Mouse (Mus musculus): Measurements from ENCODE around the gene Krtap19-2.
A peak's percentile ranks its signal among the peaks of the same experiment; 100 is the strongest.

The Krtap19-2 gene

DNA sequence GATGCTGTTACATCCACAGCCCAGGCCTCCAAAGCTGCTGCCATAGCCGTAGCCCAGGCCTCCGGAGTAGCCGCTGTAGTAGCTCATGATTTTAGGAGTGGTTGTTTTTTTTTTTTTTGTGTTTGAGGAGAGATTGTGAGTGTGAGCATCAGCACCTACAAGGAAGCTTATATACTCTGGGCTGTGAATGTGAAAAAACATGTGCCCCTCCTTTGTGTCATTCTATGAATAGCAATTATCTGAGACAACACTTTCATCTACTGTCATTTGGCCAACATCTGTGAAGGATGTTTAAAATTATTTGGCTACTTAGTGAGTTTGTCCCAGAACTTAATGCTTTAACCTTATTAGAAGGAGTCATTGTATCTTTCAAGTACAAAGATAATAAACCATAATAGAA lies at the start of gene Krtap19-2:
Krtap19-2 (minus strand) TSS at position 101 of the 400 bp plus-strand sequence.
- DNase-seq (ENCODE audit: low spot score in 2 of 2), result no peak

DNA sequence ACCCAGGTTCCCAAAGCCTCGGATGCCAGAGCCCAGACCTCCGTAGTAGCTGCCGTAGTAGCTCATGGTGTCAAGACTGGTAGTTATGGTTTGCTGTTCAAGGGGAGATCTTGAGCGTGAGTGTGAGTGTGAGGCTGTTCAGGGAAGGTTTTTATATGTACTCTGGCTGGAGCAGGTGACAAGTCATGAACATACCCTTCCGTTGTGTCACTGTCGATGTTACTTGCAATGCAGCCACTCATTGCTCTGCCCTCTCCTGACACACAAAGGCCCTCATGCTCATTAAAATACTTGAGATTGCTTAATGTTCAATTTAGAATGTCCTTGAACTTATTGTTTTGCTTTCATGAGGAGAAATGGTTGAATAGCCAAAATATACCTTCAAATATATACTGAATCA lies 22.3 kb upstream of the Krtap19-2 start, which contains the start of gene Krtap19-5:
Krtap19-5 (minus strand) TSS at position 101 of the 400 bp plus-strand sequence.
- no peak for DNase-seq (ENCODE audit: low spot score in 2 of 2)

DNA sequence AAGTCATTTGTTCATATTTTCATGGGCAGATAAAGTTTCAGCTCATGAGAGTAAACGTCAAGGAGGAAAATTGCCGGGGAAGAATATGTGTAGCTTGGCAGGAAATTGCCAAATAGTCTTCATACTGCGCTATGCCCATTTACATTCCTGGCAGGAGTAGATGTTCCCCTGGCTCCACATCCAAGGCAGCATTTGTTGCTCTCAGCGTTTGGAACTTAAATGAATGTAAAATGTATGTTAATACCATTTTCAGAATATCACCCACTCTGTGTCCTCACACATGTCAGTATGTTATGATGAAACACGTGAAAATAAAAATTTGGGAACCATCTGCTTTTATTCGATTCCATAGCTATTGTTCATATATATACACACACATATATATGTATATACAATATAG lies 12.8 kb upstream of the Krtap19-2 start:
- DNase-seq (ENCODE audit: low spot score in 2 of 2), result no peak

DNA sequence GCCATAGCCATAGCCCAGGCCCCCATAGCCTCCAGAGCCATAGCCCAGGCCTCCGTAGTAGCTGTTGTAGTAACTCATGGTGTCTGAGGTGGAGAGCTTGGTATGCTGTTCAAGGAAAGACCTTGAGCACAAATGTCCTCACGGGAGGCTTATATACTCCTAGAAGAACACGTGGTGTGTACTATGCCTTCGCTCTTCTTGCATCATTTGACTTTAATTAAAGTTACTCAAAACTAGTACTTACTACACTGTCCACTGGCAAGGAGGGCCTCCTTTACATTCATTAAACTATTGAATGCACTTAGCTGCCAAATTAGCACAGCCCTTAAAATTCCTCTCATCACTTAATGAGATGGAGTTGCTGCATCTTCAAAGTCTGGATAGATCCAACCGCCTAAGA lies 10.9 kb upstream of the Krtap19-2 start, which contains the start of gene Krtap19-4:
Krtap19-4 (minus strand) TSS at position 101 of the 400 bp plus-strand sequence.
- no peak for DNase-seq (ENCODE audit: low spot score in 2 of 2)

DNA sequence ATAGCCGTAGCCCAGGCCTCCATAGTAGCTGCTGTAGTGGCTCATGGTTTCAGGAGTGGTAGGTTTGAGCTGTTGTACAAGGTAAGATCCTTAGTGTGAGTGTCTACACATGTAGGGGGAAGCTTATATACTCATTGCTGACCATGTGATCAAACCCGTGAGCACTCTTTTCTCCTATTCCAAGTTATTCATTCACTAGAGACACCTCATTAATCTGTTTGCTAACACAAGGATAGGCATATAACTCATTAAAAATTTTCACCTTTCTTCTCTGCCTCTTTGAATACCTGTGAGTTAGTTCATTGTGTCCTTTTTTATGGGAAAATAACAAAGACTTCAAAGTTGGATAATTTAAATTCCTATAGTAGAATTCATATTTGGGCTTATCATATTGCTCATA lies 3.9 kb upstream of the Krtap19-2 start, which contains the start of gene Krtap19-3:
Krtap19-3 (minus strand) TSS at position 101 of the 400 bp plus-strand sequence.
- no peak for DNase-seq (ENCODE audit: low spot score in 2 of 2)

DNA sequence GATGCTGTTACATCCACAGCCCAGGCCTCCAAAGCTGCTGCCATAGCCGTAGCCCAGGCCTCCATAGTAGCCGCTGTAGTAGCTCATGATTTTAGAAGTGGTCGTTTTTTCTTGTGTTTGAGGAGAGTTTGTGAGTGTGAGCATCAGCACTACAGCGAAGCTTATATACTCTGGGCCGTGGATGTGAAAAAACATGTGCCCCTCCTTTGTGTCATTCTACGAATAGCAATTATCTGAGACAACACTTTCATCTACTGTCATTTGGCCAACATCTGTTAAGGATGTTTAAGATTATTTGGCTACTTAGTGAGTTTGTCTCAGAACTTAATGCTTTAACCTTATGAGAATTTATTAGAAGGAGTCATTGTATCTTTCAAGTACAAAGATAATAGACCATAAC lies 4.8 kb downstream of the Krtap19-2 start, which contains the start of gene Krtap19-1:
Krtap19-1 (minus strand) TSS at position 101 of the 400 bp plus-strand sequence.
- no peak for DNase-seq (ENCODE audit: low spot score in 2 of 2)

DNA sequence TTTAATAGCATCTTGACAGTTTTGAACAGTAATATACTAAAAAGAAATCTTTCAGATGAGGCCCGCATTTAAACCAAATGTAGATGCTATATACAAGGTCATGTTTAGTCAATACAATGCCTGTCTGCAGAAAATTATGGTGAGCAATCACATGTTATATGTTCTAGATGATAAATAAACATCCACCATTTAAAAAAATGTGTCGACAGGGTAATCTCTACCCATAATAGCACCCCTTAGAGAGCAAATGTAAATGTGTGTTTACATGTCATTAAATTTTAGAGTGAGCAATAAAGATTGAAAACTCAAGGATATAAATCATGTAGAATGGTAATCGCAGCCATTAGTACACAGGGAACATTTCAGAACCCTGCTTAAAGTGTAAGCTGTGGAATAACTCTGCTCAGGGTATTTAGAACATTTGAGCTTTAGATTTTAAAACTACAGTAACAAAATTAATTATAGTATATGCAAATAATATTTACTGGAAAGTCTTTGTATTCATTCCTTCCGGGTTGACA lies 9.1 kb downstream of the Krtap19-2 start:
- no peak for DNase-seq (ENCODE audit: low spot score in 2 of 2)

DNA sequence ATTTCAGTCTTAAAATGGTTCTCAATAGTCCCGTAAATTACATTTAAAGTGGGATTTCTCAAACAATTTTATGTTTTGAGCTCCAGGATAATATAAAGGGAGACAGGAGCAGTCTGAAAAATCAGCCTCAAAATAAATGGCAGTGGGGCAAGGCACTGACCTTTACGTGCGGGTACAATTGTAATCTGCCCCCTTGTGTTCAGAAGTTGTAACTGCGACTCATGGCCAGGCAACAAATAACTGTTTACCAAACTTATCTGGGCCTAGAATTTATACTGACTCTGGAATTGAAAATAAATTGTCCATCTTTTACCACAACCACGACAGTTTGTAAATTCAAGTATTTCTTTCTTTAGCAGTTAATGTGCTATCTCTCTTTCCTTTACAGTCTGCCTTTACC lies 22.6 kb downstream of the Krtap19-2 start:
- no peak for DNase-seq (ENCODE audit: low spot score in 2 of 2)

DNA sequence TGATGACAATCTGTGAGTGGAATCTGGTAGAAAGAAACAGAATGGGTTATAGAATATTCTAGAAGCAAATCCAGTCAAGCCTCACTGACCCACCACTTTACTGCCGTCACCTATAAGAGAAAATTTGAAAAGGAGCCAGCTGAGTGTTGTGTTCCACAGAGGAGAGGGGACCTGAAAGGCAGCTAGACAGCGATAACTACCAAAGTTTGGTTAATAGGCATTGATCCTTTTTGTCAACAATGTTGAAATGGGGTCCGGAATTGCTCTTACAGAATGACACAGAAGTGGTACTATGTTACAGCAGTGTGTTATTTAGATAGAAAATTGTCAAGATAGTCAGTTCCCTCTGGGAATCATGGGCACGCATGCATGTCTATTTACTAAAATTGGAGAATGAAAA lies 25.5 kb downstream of the Krtap19-2 start:
- DNase-seq (ENCODE audit: low spot score in 2 of 2), result no peak

DNA sequence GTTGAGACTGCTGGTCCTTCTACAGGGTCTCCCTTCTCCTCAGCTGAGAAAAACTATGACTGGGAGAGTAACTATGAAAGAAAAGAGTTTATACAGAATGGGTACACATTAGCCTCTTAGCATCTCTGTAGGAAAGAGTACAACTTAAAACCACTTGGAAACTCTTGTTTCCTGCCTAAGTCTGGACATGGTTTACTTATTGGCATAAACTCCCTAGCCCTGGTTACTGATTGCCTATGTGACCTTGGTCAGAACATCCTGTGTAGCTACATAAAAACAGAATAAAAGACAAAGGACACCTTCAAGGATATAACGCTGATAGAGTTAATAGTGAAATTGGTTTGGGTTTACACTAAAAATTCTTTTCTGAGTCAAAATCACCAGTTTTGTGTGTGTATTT lies 26.7 kb downstream of the Krtap19-2 start:
- DNase-seq (ENCODE audit: low spot score in 2 of 2), result no peak

DNA sequence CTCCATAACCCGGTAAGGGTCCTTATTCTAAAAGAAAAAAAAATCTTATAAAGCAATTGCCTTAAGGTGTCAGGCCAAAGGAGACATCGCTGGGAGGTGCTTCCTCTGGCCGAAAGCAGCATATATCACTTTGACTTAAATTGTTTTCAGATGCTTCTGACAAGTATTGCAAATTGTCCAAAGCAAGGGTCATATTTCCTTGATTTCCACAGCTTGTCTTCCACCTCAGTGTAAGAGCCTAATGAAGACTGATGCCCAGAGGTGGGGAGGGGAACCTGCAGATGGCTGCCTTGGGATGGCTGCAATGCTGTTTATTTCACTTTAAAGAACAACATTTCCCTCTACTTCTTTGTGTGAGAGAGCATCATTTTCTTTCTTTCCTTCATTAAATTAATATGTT lies 47.1 kb downstream of the Krtap19-2 start:
- no peak for DNase-seq (ENCODE audit: low spot score in 2 of 2)

DNA sequence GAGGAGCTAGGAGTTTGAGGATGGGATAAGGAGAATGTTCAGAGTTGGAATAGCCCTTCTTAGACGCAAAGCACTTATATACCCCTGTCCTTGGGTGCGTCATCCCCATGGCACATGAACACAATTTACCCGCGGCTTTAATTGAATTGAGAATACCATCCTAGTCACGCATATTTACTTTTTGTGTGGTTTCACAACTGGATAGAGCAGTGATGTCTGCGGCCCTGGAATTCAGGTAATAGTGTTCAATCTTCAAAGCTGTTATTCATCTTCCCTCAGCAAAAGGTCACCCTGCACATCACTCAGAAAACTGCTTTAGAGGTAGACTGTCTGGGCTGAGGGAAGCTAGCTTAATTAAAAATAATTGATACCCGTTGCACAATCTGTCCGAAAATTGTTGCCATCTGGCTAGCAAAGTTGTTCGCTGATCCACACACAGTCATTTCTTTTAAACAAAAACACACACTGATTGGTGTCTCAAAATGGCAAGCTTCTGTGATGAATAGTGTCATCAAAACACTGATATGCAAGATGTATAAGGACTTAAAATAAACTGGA lies 47.9 kb downstream of the Krtap19-2 start, which contains the start of gene Krtap14:
Krtap14 (minus strand) TSS at position 51 of the 558 bp plus-strand sequence.
- DNase-seq (ENCODE audit: low spot score in 2 of 2), result no peak

DNA sequence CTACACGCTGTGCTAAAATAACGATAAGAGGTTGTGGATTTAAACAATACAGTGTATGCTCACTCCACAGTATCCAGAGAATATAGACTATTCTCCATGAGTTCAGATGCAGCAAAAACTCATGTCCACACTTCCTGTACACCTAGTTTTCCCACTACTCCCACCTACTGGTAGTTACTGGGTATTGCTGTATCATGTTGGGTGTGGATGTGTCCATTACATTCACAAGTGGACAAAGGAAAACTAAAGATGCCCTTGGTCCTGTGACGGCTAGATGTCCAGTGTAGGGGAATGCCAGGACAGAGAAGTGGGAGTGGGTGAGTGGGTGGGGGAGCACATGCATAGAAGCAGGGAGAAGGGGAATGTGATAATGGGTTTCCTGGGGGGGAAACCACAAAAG lies 50.3 kb downstream of the Krtap19-2 start:
- peak in 1 of 2 experiments; percentile 13 for DNase-seq (ENCODE audit: low spot score in 2 of 2)

Data from left cerebral cortex, adult 9 months (tissue).